Comparison of ENCODE assay signal across 23 mouse cellular contexts in genomic region chr3:115905567-115905966, GRCm38 (mm10).
"Had no signal": no experiment of that assay in that cellular context is flagged by ENCODE, and none has a peak within 500 bp of the region (broad histone marks: within the 10 kb centered on the region; RNA-seq: fewer than 3 reads in every experiment).

No protein-coding gene starts in this region.

- H3K4me1 ChIP-seq: heart, embryonic 13.5 days; heart, embryonic 15.5 days; hindbrain, embryonic 13.5 days; hindbrain, embryonic 15.5 days; kidney, embryonic 15.5 days; limb, embryonic 13.5 days; limb, embryonic 15.5 days had no signal

- H3K4me2 ChIP-seq: heart, embryonic 11.5 days; heart, embryonic 13.5 days; heart, embryonic 15.5 days; hindbrain, embryonic 13.5 days; hindbrain, embryonic 15.5 days; kidney, embryonic 15.5 days; limb, embryonic 13.5 days; limb, embryonic 15.5 days had no signal

- H3K9ac ChIP-seq: heart, embryonic 13.5 days; heart, embryonic 15.5 days; hindbrain, embryonic 13.5 days; hindbrain, embryonic 15.5 days; kidney, embryonic 15.5 days; limb, embryonic 13.5 days; limb, embryonic 15.5 days had no signal

- H3K27ac ChIP-seq: heart, adult 2 months; heart, embryonic 13.5 days; heart, embryonic 15.5 days; hindbrain, embryonic 13.5 days; kidney, embryonic 15.5 days; kidney, postnatal 0 days; limb, embryonic 13.5 days; limb, embryonic 15.5 days had no signal

- H3K9me3 ChIP-seq: heart, embryonic 13.5 days; heart, embryonic 15.5 days; hindbrain, embryonic 13.5 days; hindbrain, embryonic 15.5 days; kidney, embryonic 15.5 days; limb, embryonic 13.5 days; limb, embryonic 15.5 days had no signal

- H3K27me3 ChIP-seq: heart, embryonic 13.5 days; heart, embryonic 15.5 days; hindbrain, embryonic 13.5 days; hindbrain, embryonic 15.5 days; kidney, embryonic 15.5 days; limb, embryonic 13.5 days; limb, embryonic 15.5 days had no signal

- H3K4me3 ChIP-seq: heart, adult 2 months; heart, embryonic 13.5 days; heart, embryonic 15.5 days; hindbrain, embryonic 13.5 days; hindbrain, embryonic 15.5 days; kidney, embryonic 15.5 days; limb, embryonic 13.5 days; limb, embryonic 15.5 days had no signal

- DNase-seq: gastrocnemius, postnatal 14 days; gastrocnemius, postnatal 36 days; heart, adult 2 months; heart, postnatal 14 days; heart, postnatal 36 days; kidney, adult 11 months; kidney, adult 2 months; kidney, adult 9 months; kidney, postnatal 14 days; kidney, postnatal 36 days; layer of hippocampus, adult 9-11 months; layer of hippocampus, postnatal 36 days; left cerebral cortex, postnatal 4 days had no signal

- ATAC-seq: intestine, embryonic 16.5 days had no signal
